Mouse (Mus musculus) CD4-positive naive resting alpha-beta T cell, adult 57 days (primary cell): ENCODE data around the gene Prl7b1. TPM values are rescaled to one million over a fixed set of nuclear protein-coding genes. Genes with fewer than 3 reads are reported as not detected.

Experiments used
- total RNA-seq: library from RNA; stranded (reverse); gene quantifications from one replicate; pipeline ENCODE4 v1.2.4, GENCODE M21; 2023

Gene Prl7b1
- not detected for total RNA-seq

DNA sequence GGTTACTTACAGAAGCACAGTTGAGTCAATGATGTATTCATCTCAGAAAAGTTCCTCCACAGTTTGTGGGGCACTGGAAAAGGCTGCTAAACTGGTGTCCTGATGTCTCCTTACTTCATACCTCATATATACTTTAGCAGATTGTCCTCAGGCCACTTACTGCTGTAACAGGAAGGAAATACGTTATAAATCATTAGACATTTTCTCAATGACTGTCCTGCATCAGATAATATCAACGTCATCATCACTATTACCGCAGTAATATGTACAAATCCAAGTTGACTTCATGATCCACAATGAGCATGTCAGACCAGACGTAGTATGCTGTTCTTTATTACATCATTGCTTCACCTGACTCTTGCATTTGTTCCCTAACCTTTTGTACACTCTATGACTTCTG is at the start of gene Prl7b1:
TSS of gene Prl7b1 (minus strand) at position 101 of the 400 bp plus-strand sequence.

DNA sequence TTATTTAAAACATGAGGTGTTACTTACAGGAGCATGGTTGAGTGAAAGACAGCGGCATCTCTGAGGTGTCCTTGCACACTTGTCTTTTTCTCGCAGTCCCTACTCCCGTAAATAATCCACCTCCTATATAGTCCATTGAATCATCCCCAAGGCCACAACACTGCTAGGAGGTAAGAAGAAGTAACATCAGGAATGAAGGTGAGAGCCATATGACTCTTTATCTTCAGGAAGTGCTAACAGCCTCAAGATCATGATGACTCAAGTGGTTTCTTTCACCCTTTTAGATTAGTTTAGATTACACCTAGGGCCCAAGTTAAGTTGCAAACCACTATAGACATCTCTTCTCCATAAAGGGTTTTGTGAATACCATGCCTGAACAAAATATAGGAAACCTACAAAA is 32.0 kb upstream of the Prl7b1 start, which contains the start of gene Prl7a1:
TSS of gene Prl7a1 (minus strand) at position 101 of the 400 bp plus-strand sequence.

DNA sequence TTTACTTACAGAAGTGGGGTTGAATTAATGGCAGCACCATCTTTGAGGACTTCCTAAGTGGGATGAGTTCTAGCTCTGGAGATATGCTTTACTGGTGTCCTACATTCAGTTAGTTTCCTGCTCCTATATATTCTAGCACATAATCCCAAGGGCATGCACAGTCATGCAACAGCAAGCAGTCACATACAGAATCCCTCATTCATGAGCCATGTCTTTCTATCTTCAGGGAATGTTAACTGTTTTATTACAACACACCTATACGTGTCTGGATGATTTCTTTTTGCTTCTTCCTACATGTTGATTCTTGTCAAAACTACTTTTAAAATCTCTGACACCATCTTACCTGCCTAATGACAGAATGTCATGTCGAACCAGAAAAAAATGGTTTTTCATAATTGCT is 28.3 kb downstream of the Prl7b1 start, which contains the start of gene Prl8a1:
TSS of gene Prl8a1 (minus strand) at position 101 of the 400 bp plus-strand sequence.

DNA sequence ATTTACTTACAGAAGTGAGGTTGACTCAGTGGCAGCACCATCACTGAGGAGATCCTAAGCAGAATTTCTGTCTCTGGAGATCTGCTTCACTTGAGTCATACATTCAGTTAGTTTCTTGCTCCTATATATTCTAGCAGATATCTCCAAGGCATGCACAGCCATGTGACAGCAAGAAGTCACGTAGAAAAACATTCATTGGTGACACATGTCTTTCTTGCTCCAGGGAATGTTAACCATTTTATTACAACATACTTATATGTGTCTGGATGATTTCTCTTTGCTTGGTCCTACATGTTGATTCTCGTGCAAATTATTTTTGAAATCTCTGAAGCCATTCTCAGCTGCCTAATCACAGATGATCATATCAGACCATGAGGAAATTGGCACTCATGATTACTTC is 45.9 kb downstream of the Prl7b1 start, which contains the start of gene Prl8a9:
TSS of gene Prl8a9 (minus strand) at position 101 of the 400 bp plus-strand sequence.

Other genes starting within 250 kb of the Prl7b1 start
- gene Prl2b1, start 219.7 kb downstream of the Prl7b1 start, total RNA-seq, result not detected
- not detected for gene Prl8a6, start 171.9 kb downstream of the Prl7b1 start, total RNA-seq
- gene Prl8a8, start 97.4 kb downstream of the Prl7b1 start, total RNA-seq, result not detected
- gene Prl8a9, start 46.0 kb downstream of the Prl7b1 start, total RNA-seq, result not detected
- gene Prl8a1, start 28.4 kb downstream of the Prl7b1 start, total RNA-seq, result not detected
- gene Prl7a1, start 31.9 kb upstream of the Prl7b1 start, total RNA-seq, result not detected
- gene Prl7a2, start 57.5 kb upstream of the Prl7b1 start, total RNA-seq, result not detected
- gene Prl7d1, start 106.2 kb upstream of the Prl7b1 start, total RNA-seq, result not detected
- not detected for gene Prl7c1, start 170.2 kb upstream of the Prl7b1 start, total RNA-seq
- gene Prl2a1, start 191.1 kb upstream of the Prl7b1 start, total RNA-seq, result not detected
- not detected for gene Prl2c1, start 238.8 kb upstream of the Prl7b1 start, total RNA-seq